Mouse (Mus musculus) gastrocnemius, adult 18-20 months (tissue): ENCODE results near the gene Gm21954. TPM values are rescaled to one million over a fixed set of nuclear protein-coding genes. Genes with fewer than 3 reads are reported as not detected.

Experiments used
- DNase-seq: peaks from one replicate; pipeline ENCODE4 v3.0.0; 2021; ENCODE audit warnings: low spot score
- total RNA-seq, 2 experiments: library from RNA; stranded (reverse); gene quantifications; 2 replicates each; pipeline ENCODE4 v1.2.3; 2021

Gene Gm21954
- total RNA-seq, 2 experiments from 2014 or later, result not detected

DNA sequence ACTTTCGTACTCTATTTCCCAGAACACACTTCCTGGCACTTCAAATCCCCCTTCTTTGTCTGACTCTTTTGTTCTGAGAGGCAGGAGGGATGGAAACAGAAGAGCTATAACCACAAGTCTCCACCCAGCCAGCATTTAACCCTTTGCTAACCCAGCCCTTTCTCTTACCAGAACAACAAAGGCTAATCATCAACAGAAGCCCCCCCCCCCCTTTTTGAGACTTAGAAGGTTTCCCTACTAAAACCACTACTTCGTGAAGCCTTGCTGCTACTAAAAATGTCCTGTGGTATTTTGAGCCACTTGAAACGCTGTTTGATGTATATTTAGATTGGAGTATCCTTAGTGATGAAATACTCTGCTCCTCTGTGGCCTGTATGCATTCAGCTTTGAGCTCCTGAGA, 52.7 kb downstream of the Gm21954 start:
- no peak for DNase-seq

DNA sequence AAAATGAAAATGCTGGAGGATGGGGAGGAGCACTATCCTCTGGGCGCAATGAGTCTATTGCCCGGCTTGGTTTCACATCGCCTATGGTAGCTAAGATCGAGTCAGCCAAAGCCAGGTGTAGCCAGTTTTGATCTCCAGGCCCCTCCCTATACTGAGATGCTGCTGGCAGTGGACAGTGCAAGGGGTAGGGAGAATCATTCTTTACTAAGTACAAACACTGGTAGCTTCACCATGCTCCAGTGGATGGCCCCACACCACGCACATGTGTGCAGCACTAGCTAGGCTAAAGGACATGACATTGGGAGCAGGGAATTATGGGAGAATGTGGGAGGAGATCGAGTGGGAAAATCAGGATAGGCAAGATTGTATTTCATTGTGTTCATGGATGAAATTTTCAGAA, 53.2 kb downstream of the Gm21954 start:
- DNase-seq, result no peak

GRCm38 (mm10) chr3:55415527-55415950, 56.5 kb downstream of the Gm21954 start:
- DNase-seq, result no peak

Other genes starting within 250 kb of the Gm21954 start
- gene Dclk1, start 229.8 kb downstream of the Gm21954 start, total RNA-seq, result 1 to 10 TPM; 1.7 to 3.1 TPM